Mouse (Mus musculus): ENCODE measurements around the gene Slc35a2. TPM values are rescaled to one million over a fixed set of nuclear protein-coding genes. Genes with fewer than 3 reads are reported as not detected.

The Slc35a2 gene
- polyA plus RNA-seq (2015; fragmentation: Nextera tagmentation; extraction: Ambion mirVana): 37.3 and 44.0 TPM in 2 replicates

GRCm38 (mm10) chrX:7883841-7884567 lies at the start of gene Slc35a2:
Gene Slc35a2 (plus strand): TSS chrX:7884028.
- H3K4me3 ChIP-seq: peak within 1 kb of the TSS; percentile 55
- H3K9me3 ChIP-seq: no peaks in the 10 kb centered on the region
- WGBS: 12% methylated on average over 49 of the region's 49 CpGs
- H3K27ac ChIP-seq: peak within 1 kb of the TSS; percentile 85
- peak within 1 kb of the TSS; percentile 61 for H3K9ac ChIP-seq
- peaks cover 4% of the 10 kb centered on the region; the same call in 1 of the 2 replicates for H3K4me1 ChIP-seq
- H3K4me2 ChIP-seq: peak within 1 kb of the TSS; percentile 60
- peak; percentile 74 for ATAC-seq (ENCODE audit: insufficient number of reproducible peaks, insufficient read depth, low FRiP score, low TSS enrichment, low read depth)
- no peaks in the 10 kb centered on the region for H3K27me3 ChIP-seq
- H3K36me3 ChIP-seq: no peaks in the 10 kb centered on the region

DNA sequence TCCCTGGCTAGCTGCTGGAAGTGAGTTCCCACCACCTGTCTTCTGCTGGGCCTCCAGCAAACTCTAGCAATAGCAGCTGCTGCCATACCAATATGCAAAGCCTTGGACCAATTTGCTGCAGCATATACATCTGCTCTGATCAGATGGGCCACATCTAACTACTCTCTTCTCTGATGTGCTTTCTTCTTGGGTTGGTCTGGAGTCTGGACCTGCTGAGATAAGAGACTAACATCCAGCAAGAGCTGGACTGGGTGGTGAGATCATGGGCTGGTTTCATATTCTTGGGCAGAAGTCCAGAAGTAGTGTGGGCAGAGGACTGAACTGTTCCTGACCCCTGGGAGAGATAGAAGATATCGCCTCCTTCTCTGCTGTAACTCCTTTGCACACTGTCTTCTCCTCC lies 46.7 kb upstream of the Slc35a2 start:
- H3K4me3 ChIP-seq: no peak overlapping the region
- H3K9me3 ChIP-seq: no peaks in the 10 kb centered on the region
- no peak for ATAC-seq (ENCODE audit: insufficient number of reproducible peaks, insufficient read depth, low FRiP score, low TSS enrichment, low read depth)
- no peaks in the 10 kb centered on the region for H3K4me1 ChIP-seq
- 90% methylated on average over 1 of the region's 1 CpGs for WGBS
- no peak overlapping the region for H3K9ac ChIP-seq
- no peak overlapping the region for H3K27ac ChIP-seq
- H3K4me2 ChIP-seq: no peak overlapping the region
- H3K36me3 ChIP-seq: no peaks in the 10 kb centered on the region
- no peaks in the 10 kb centered on the region for H3K27me3 ChIP-seq

DNA sequence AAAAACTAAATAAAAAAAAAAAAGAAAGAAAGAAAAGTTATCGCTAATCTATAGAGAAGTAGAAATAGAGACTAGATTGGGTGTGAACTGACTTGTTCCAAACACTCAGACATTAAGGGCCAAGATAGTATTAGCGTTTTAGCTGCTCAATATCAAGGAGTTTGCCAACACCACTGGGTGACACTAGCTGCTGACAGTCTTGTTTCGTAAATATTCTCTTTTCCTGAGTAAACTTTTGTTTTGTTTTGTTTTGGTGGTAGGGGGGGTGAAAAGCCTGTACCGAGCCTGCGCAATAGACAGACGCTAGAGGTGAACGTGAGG lies 43.0 kb upstream of the Slc35a2 start:
- Histone ChIP-seq H3K4me3 (peak overlapping the region; percentile 74), H3K36me3 (no peaks in the 10 kb centered on the region), H3K9me3 (no peaks in the 10 kb centered on the region), H3K4me2 (peak overlapping the region; percentile 51), H3K4me1 (peaks cover 9% of the 10 kb centered on the region), H3K9ac (no peak overlapping the region), H3K27ac (peak overlapping the region; percentile 51; the same call in 1 of the 2 replicates), H3K27me3 (no peaks in the 10 kb centered on the region)
- no peak for ATAC-seq (ENCODE audit: insufficient number of reproducible peaks, insufficient read depth, low FRiP score, low TSS enrichment, low read depth)
- WGBS: 22% methylated on average over 7 of the region's 7 CpGs

DNA sequence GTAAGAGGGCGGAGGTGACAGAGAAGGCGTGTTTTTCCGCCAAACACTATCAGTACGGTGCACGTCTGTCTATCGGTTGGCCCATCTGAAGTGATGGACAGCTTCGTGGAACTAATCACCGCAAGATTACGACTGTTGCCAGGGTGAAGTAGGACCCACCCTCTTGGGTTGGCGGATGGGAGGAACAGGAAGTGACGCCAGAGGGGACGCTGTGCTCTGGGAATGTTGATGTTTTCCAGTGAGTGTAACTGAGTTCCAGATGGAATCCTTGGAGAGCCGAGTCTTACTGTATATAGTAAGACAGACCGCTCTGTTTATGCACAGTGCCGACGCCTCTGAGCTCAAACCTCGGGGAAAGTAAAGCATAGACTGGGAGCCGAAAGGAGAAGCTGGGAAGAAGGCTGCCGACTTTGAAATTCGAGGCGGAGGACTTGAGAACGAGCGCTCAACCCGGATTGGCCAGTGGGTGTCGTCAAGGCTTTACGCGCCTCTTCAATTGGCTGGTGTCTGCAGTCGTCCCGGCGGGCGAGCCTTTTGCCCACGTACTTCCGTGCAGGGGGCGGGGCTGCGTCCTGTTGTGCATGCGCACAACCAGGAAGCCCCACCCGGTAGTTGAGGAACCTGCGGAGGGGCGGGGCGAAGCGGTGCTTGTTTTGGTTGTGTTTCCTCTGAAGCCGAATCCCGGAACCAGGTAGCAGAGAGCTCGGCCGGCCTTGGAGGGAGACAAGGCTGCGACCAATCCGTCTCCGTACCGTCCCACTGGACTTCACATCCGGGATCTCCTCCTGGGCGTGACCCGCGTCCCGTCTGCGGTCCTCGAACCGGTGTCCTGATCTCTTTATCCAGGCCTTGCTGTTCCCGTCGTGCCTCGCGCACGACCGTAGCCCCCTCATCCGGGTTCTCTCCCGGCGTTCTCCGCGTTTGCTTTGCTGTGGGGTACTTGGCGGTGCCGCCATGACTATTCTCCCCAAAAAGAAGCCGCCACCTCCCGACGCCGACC lies 42.4 kb upstream of the Slc35a2 start, which contains the start of gene Otud5:
Gene Otud5 (plus strand): TSS at position 202 of the 1,000 bp plus-strand sequence.
- peak; percentile 96 for ATAC-seq (ENCODE audit: insufficient number of reproducible peaks, insufficient read depth, low FRiP score, low TSS enrichment, low read depth)
- 23% methylated on average over 74 of the region's 74 CpGs for WGBS
- Histone ChIP-seq H3K4me1 (peaks cover 9% of the 10 kb centered on the region), H3K4me3 (peak within 1 kb of the TSS; percentile 74), H3K36me3 (no peaks in the 10 kb centered on the region), H3K27ac (peak within 1 kb of the TSS; percentile 91), H3K4me2 (peak within 1 kb of the TSS; percentile 67), H3K9ac (peak within 1 kb of the TSS; percentile 87), H3K27me3 (no peaks in the 10 kb centered on the region), H3K9me3 (no peaks in the 10 kb centered on the region)

GRCm38 (mm10) chrX:7842318-7842717 lies 41.5 kb upstream of the Slc35a2 start:
- peak overlapping the region; percentile 74 for H3K4me3 ChIP-seq
- no peaks in the 10 kb centered on the region for H3K9me3 ChIP-seq
- no peak for ATAC-seq (ENCODE audit: insufficient number of reproducible peaks, insufficient read depth, low FRiP score, low TSS enrichment, low read depth)
- H3K27ac ChIP-seq: peak overlapping the region; percentile 91
- peak overlapping the region; percentile 87 for H3K9ac ChIP-seq
- H3K4me1 ChIP-seq: peaks cover 9% of the 10 kb centered on the region
- no peaks in the 10 kb centered on the region for H3K27me3 ChIP-seq
- 25% methylated on average over 36 of the region's 42 CpGs for WGBS
- peak overlapping the region; percentile 67 for H3K4me2 ChIP-seq
- no peaks in the 10 kb centered on the region for H3K36me3 ChIP-seq

DNA sequence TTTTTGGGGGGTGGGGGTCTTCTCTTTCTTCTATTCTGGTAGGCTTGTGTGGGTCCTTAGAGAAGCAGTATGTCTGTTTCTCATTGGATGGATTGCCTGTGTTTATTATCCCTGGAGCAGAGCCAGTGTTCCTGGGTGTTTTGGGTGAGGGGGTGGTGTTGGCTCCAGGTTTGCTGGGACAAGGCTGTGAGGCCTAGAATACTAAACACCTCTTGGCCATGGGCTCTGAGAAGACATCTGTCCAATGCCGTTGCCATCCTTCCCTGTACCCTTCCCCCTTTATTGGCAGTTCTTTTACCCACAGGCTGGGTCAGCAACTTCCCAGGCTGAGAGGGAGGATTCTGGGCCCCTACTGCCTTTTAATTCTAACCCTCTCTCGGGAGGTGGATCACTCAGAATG lies 36.0 kb upstream of the Slc35a2 start:
- ATAC-seq (ENCODE audit: insufficient number of reproducible peaks, insufficient read depth, low FRiP score, low TSS enrichment, low read depth): no peak
- Histone ChIP-seq H3K27me3 (no peaks in the 10 kb centered on the region), H3K4me1 (peaks cover 9% of the 10 kb centered on the region), H3K36me3 (peaks cover 4% of the 10 kb centered on the region; the same call in 1 of the 2 replicates), H3K4me2 (no peak overlapping the region), H3K9ac (no peak overlapping the region), H3K9me3 (no peaks in the 10 kb centered on the region), H3K27ac (no peak overlapping the region), H3K4me3 (no peak overlapping the region)
- WGBS: 80% methylated on average over 2 of the region's 2 CpGs

GRCm38 (mm10) chrX:7854578-7854977 lies 29.2 kb upstream of the Slc35a2 start:
- Histone ChIP-seq H3K4me1 (no peaks in the 10 kb centered on the region), H3K27me3 (no peaks in the 10 kb centered on the region), H3K27ac (no peak overlapping the region), H3K4me2 (no peak overlapping the region), H3K9ac (no peak overlapping the region), H3K9me3 (no peaks in the 10 kb centered on the region), H3K4me3 (no peak overlapping the region), H3K36me3 (peaks cover 7% of the 10 kb centered on the region; the same call in 1 of the 2 replicates)
- ATAC-seq (ENCODE audit: insufficient number of reproducible peaks, insufficient read depth, low FRiP score, low TSS enrichment, low read depth): no peak
- 52% methylated on average over 2 of the region's 2 CpGs for WGBS

DNA sequence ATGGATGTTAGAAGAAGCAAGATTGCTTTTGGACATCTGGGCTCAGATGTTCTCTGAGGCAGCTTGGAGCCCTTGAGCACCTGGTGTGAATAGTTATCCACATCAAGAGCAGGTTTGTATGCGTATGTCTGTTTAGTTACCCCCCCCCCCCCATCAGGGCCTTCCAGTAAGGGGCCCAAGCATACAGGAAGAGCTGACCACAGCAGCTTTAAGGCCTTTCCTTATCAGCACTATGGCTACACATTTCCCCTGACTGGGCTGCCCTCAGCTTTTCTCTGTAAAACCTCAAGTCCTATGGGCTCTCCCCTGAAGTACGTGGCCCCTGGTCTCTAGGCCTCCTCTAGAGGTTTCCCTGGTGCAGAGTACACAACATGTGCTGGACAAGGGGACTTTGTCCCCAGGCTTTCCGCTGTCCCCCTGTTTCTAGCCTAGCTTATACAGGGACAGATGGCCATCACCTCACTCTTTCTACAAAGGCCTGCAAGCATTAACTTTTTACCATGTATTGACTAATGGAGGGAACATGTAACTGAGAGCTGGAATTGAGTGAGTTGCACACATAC lies 24.6 kb upstream of the Slc35a2 start:
- no peak overlapping the region for H3K9ac ChIP-seq
- H3K27me3 ChIP-seq: no peaks in the 10 kb centered on the region
- no peak for ATAC-seq (ENCODE audit: insufficient number of reproducible peaks, insufficient read depth, low FRiP score, low TSS enrichment, low read depth)
- H3K4me1 ChIP-seq: no peaks in the 10 kb centered on the region
- no peak overlapping the region for H3K4me3 ChIP-seq
- WGBS: 95% methylated on average over 3 of the region's 3 CpGs
- H3K36me3 ChIP-seq: peaks cover 7% of the 10 kb centered on the region; the same call in 1 of the 2 replicates
- no peak overlapping the region for H3K27ac ChIP-seq
- H3K9me3 ChIP-seq: no peaks in the 10 kb centered on the region
- no peak overlapping the region for H3K4me2 ChIP-seq

GRCm38 (mm10) chrX:7863181-7863580 lies 20.6 kb upstream of the Slc35a2 start:
- H3K27me3 ChIP-seq: no peaks in the 10 kb centered on the region
- H3K4me1 ChIP-seq: no peaks in the 10 kb centered on the region
- no peak overlapping the region for H3K9ac ChIP-seq
- no peak overlapping the region for H3K4me2 ChIP-seq
- H3K27ac ChIP-seq: no peak overlapping the region
- no peaks in the 10 kb centered on the region for H3K9me3 ChIP-seq
- ATAC-seq (ENCODE audit: insufficient number of reproducible peaks, insufficient read depth, low FRiP score, low TSS enrichment, low read depth): no peak
- 87% methylated on average over 1 of the region's 1 CpGs for WGBS
- H3K36me3 ChIP-seq: peaks cover 10% of the 10 kb centered on the region
- no peak overlapping the region for H3K4me3 ChIP-seq

DNA sequence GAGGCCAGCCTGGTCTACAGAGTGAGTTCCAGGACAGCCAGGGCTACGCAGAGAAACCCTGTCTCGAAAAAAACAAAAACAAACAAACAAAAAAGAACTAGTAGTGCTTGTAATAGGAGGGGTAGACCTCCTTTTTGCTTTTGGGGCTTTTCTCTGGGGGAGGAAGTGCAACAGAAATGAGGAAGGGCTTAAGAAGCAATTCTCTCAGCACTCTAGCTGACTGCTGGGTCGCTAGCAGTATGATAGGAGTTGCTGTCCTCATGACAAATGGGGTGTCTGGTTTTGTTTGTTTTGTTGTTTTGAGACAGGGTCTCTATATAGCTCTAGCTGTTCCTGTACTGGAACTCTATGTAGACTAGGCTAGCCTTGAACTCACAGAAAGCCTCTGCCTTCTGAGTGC lies 19.3 kb upstream of the Slc35a2 start:
- H3K27me3 ChIP-seq: no peaks in the 10 kb centered on the region
- no peak overlapping the region for H3K4me3 ChIP-seq
- H3K9ac ChIP-seq: no peak overlapping the region
- H3K4me2 ChIP-seq: no peak overlapping the region
- 86% methylated on average over 3 of the region's 3 CpGs for WGBS
- ATAC-seq (ENCODE audit: insufficient number of reproducible peaks, insufficient read depth, low FRiP score, low TSS enrichment, low read depth): no peak
- H3K27ac ChIP-seq: no peak overlapping the region
- peaks cover 13% of the 10 kb centered on the region for H3K36me3 ChIP-seq
- H3K4me1 ChIP-seq: no peaks in the 10 kb centered on the region
- H3K9me3 ChIP-seq: no peaks in the 10 kb centered on the region

DNA sequence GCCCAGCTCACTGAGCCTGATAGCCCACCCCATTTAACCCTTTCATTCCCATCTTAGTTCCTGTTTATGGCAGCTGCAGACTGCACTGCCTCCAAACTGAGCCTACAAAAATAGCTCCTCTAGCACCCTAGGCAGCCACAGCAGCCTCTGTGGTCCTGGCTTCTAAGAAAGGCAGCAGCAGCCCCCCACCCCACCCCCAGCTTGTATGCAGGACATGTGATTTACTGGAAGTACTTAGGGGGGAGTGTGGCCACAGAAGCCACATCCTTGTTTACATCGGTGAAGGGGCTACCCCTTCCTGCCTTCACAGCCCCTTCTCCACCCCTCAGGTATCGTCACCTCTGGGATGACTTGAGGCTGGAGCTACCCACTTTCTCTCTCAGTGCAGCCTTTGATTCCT lies 18.5 kb upstream of the Slc35a2 start:
- WGBS: 78% methylated on average over 2 of the region's 2 CpGs
- no peak for ATAC-seq (ENCODE audit: insufficient number of reproducible peaks, insufficient read depth, low FRiP score, low TSS enrichment, low read depth)

More for the DNA sequence above, 18.5 kb upstream of the Slc35a2 start:
- no peaks in the 10 kb centered on the region for H3K4me1 ChIP-seq
- no peaks in the 10 kb centered on the region for H3K27me3 ChIP-seq
- peaks cover 13% of the 10 kb centered on the region for H3K36me3 ChIP-seq
- no peak overlapping the region for H3K9ac ChIP-seq
- H3K9me3 ChIP-seq: no peaks in the 10 kb centered on the region
- no peak overlapping the region for H3K4me3 ChIP-seq
- no peak overlapping the region for H3K27ac ChIP-seq
- H3K4me2 ChIP-seq: no peak overlapping the region

All from embryonic facial prominence, embryonic 13.5 days (tissue).